Mouse (Mus musculus): Measurements from ENCODE around the gene Tmem213. TPM values are rescaled to one million over a fixed set of nuclear protein-coding genes. Genes with fewer than 3 reads are reported as not detected.

Tmem213 gene
- polyA plus RNA-seq, 1 experiment from 2014 or later: not detected

- H3K9ac ChIP-seq (ENCODE audit: low read length): no peak overlapping the region
- no peak overlapping the region for H3K4me3 ChIP-seq (ENCODE audit: low read depth, low read length)
- H3K27me3 ChIP-seq (ENCODE audit: control insufficient read depth, insufficient read depth, low read length): no peaks in the 10 kb centered on the region
- 88% methylated on average over 9 of the region's 9 CpGs for WGBS
- peaks cover 8% of the 10 kb centered on the region for H3K36me3 ChIP-seq (ENCODE audit: control insufficient read depth, insufficient read depth, low read length)
- DNase-seq (ENCODE audit: low spot score, missing footprints) (no peak), ATAC-seq (ENCODE audit: low FRiP score) (no peak)
- H3K27ac ChIP-seq (ENCODE audit: low read depth, low read length): no peak overlapping the region
- H3K4me1 ChIP-seq (ENCODE audit: control insufficient read depth, insufficient read depth, low read length): no peaks in the 10 kb centered on the region
- no peak overlapping the region for H3K4me2 ChIP-seq
- H3K9me3 ChIP-seq (ENCODE audit: control insufficient read depth, low read length): no peaks in the 10 kb centered on the region
These were observed 35.3 kb downstream of the Tmem213 start for GRCm38 (mm10) chr6:38144161-38144998.

GRCm38 (mm10) chr6:38145463-38146065 is 36.5 kb downstream of the Tmem213 start:
- ATAC-seq (ENCODE audit: low FRiP score) (no peak), DNase-seq (ENCODE audit: low spot score, missing footprints) (no peak)
- H3K4me2 ChIP-seq: no peak overlapping the region
- no peak overlapping the region for H3K9ac ChIP-seq (ENCODE audit: low read length)
- WGBS: 65% methylated on average over 8 of the region's 8 CpGs
- no peaks in the 10 kb centered on the region for H3K9me3 ChIP-seq (ENCODE audit: control insufficient read depth, low read length)
- no peak overlapping the region for H3K27ac ChIP-seq (ENCODE audit: low read depth, low read length)
- H3K4me1 ChIP-seq (ENCODE audit: control insufficient read depth, insufficient read depth, low read length): no peaks in the 10 kb centered on the region
- H3K36me3 ChIP-seq (ENCODE audit: control insufficient read depth, insufficient read depth, low read length): peaks cover 8% of the 10 kb centered on the region
- H3K4me3 ChIP-seq (ENCODE audit: low read depth, low read length): no peak overlapping the region
- H3K27me3 ChIP-seq (ENCODE audit: control insufficient read depth, insufficient read depth, low read length): no peaks in the 10 kb centered on the region

- Histone ChIP-seq H3K4me1 (ENCODE audit: control insufficient read depth, insufficient read depth, low read length) (no peaks in the 10 kb centered on the region), H3K4me2 (no peak overlapping the region), H3K27me3 (ENCODE audit: control insufficient read depth, insufficient read depth, low read length) (no peaks in the 10 kb centered on the region), H3K9me3 (ENCODE audit: control insufficient read depth, low read length) (no peaks in the 10 kb centered on the region), H3K9ac (ENCODE audit: low read length) (no peak overlapping the region), H3K36me3 (ENCODE audit: control insufficient read depth, insufficient read depth, low read length) (peaks cover 8% of the 10 kb centered on the region), H3K4me3 (ENCODE audit: low read depth, low read length) (no peak overlapping the region), H3K27ac (ENCODE audit: low read depth, low read length) (no peak overlapping the region)
- DNase-seq (ENCODE audit: low spot score, missing footprints) (no peak), ATAC-seq (ENCODE audit: low FRiP score) (no peak)
- WGBS: 77% methylated on average over 5 of the region's 5 CpGs
These were observed 38.2 kb downstream of the Tmem213 start for GRCm38 (mm10) chr6:38147301-38147700.

- ATAC-seq (ENCODE audit: low FRiP score) (no peak), DNase-seq (ENCODE audit: low spot score, missing footprints) (no peak)
- Histone ChIP-seq H3K27me3 (ENCODE audit: control insufficient read depth, insufficient read depth, low read length) (no peaks in the 10 kb centered on the region), H3K4me3 (ENCODE audit: low read depth, low read length) (no peak overlapping the region), H3K9ac (ENCODE audit: low read length) (no peak overlapping the region), H3K36me3 (ENCODE audit: control insufficient read depth, insufficient read depth, low read length) (peaks cover 8% of the 10 kb centered on the region), H3K4me1 (ENCODE audit: control insufficient read depth, insufficient read depth, low read length) (no peaks in the 10 kb centered on the region), H3K27ac (ENCODE audit: low read depth, low read length) (no peak overlapping the region), H3K4me2 (no peak overlapping the region), H3K9me3 (ENCODE audit: control insufficient read depth, low read length) (no peaks in the 10 kb centered on the region)
- WGBS: 94% methylated on average over 10 of the region's 10 CpGs
These were observed 39.6 kb downstream of the Tmem213 start for GRCm38 (mm10) chr6:38148626-38149025.

GRCm38 (mm10) chr6:38149483-38149882 is 40.4 kb downstream of the Tmem213 start:
- no peaks in the 10 kb centered on the region for H3K4me1 ChIP-seq (ENCODE audit: control insufficient read depth, insufficient read depth, low read length)
- peaks cover 8% of the 10 kb centered on the region for H3K36me3 ChIP-seq (ENCODE audit: control insufficient read depth, insufficient read depth, low read length)
- H3K9ac ChIP-seq (ENCODE audit: low read length): no peak overlapping the region
- H3K27ac ChIP-seq (ENCODE audit: low read depth, low read length): no peak overlapping the region
- H3K9me3 ChIP-seq (ENCODE audit: control insufficient read depth, low read length): no peaks in the 10 kb centered on the region
- DNase-seq (ENCODE audit: low spot score, missing footprints): no peak
- H3K4me3 ChIP-seq (ENCODE audit: low read depth, low read length): no peak overlapping the region
- H3K27me3 ChIP-seq (ENCODE audit: control insufficient read depth, insufficient read depth, low read length): no peaks in the 10 kb centered on the region
- H3K4me2 ChIP-seq: no peak overlapping the region
- ATAC-seq (ENCODE audit: low FRiP score): no peak
- WGBS: 89% methylated on average over 19 of the region's 19 CpGs

- ATAC-seq (ENCODE audit: low FRiP score) (no peak), DNase-seq (ENCODE audit: low spot score, missing footprints) (no peak)
- Histone ChIP-seq H3K4me3 (ENCODE audit: low read depth, low read length) (no peak overlapping the region), H3K9me3 (ENCODE audit: control insufficient read depth, low read length) (no peaks in the 10 kb centered on the region), H3K27ac (ENCODE audit: low read depth, low read length) (no peak overlapping the region), H3K36me3 (ENCODE audit: control insufficient read depth, insufficient read depth, low read length) (peaks cover 6% of the 10 kb centered on the region), H3K4me2 (no peak overlapping the region), H3K9ac (ENCODE audit: low read length) (no peak overlapping the region), H3K27me3 (ENCODE audit: control insufficient read depth, insufficient read depth, low read length) (no peaks in the 10 kb centered on the region), H3K4me1 (ENCODE audit: control insufficient read depth, insufficient read depth, low read length) (no peaks in the 10 kb centered on the region)
- 89% methylated on average over 11 of the region's 11 CpGs for WGBS
These were observed 43.2 kb downstream of the Tmem213 start for GRCm38 (mm10) chr6:38152305-38152704.

GRCm38 (mm10) chr6:38156204-38156603 is 47.1 kb downstream of the Tmem213 start:
- Histone ChIP-seq H3K9me3 (ENCODE audit: control insufficient read depth, low read length) (no peaks in the 10 kb centered on the region), H3K36me3 (ENCODE audit: control insufficient read depth, insufficient read depth, low read length) (no peaks in the 10 kb centered on the region), H3K27me3 (ENCODE audit: control insufficient read depth, insufficient read depth, low read length) (no peaks in the 10 kb centered on the region), H3K4me1 (ENCODE audit: control insufficient read depth, insufficient read depth, low read length) (peaks cover 7% of the 10 kb centered on the region), H3K4me3 (ENCODE audit: low read depth, low read length) (no peak overlapping the region), H3K27ac (ENCODE audit: low read depth, low read length) (no peak overlapping the region), H3K4me2 (no peak overlapping the region), H3K9ac (ENCODE audit: low read length) (no peak overlapping the region)
- WGBS: 91% methylated on average over 5 of the region's 5 CpGs
- ATAC-seq (ENCODE audit: low FRiP score): no peak
- DNase-seq (ENCODE audit: low spot score, missing footprints): no peak

GRCm38 (mm10) chr6:38157925-38158324 is 48.9 kb downstream of the Tmem213 start:
- Histone ChIP-seq H3K27ac (ENCODE audit: low read depth, low read length) (0 out of 2 replicates have a peak overlapping the region, but pooled peaks have one; percentile 21), H3K9ac (ENCODE audit: low read length) (no peak overlapping the region), H3K4me3 (ENCODE audit: low read depth, low read length) (no peak overlapping the region), H3K27me3 (ENCODE audit: control insufficient read depth, insufficient read depth, low read length) (no peaks in the 10 kb centered on the region), H3K36me3 (ENCODE audit: control insufficient read depth, insufficient read depth, low read length) (no peaks in the 10 kb centered on the region), H3K9me3 (ENCODE audit: control insufficient read depth, low read length) (no peaks in the 10 kb centered on the region), H3K4me2 (no peak overlapping the region), H3K4me1 (ENCODE audit: control insufficient read depth, insufficient read depth, low read length) (peaks cover 10% of the 10 kb centered on the region)
- DNase-seq (ENCODE audit: low spot score, missing footprints) (no peak), ATAC-seq (ENCODE audit: low FRiP score) (peak; percentile 60)
- WGBS: 54% methylated on average over 16 of the region's 16 CpGs

GRCm38 (mm10) chr6:38159576-38159975 is 50.5 kb downstream of the Tmem213 start:
- Histone ChIP-seq H3K9ac (ENCODE audit: low read length) (no peak overlapping the region), H3K4me1 (ENCODE audit: control insufficient read depth, insufficient read depth, low read length) (peaks cover 14% of the 10 kb centered on the region), H3K9me3 (ENCODE audit: control insufficient read depth, low read length) (no peaks in the 10 kb centered on the region), H3K4me3 (ENCODE audit: low read depth, low read length) (no peak overlapping the region), H3K36me3 (ENCODE audit: control insufficient read depth, insufficient read depth, low read length) (no peaks in the 10 kb centered on the region), H3K27me3 (ENCODE audit: control insufficient read depth, insufficient read depth, low read length) (no peaks in the 10 kb centered on the region), H3K4me2 (no peak overlapping the region), H3K27ac (ENCODE audit: low read depth, low read length) (no peak overlapping the region)
- DNase-seq (ENCODE audit: low spot score, missing footprints): no peak
- 82% methylated on average over 4 of the region's 4 CpGs for WGBS
- no peak for ATAC-seq (ENCODE audit: low FRiP score)
